Mouse (Mus musculus) lung, postnatal 0 days (tissue): ENCODE data around the gene Stxbp4.

Experiments
- CTCF ChIP-seq: IDR thresholded peaks from 2 replicates; pipeline ENCODE4 v1.5.1; 2016; ENCODE audit warnings: antibody characterized with exemption, mild to moderate bottlenecking
- EP300 ChIP-seq: IDR thresholded peaks from 2 replicates; pipeline ENCODE4 v1.6.1; 2016; ENCODE audit warnings: antibody characterized with exemption, mild to moderate bottlenecking, control low read depth

DNA sequence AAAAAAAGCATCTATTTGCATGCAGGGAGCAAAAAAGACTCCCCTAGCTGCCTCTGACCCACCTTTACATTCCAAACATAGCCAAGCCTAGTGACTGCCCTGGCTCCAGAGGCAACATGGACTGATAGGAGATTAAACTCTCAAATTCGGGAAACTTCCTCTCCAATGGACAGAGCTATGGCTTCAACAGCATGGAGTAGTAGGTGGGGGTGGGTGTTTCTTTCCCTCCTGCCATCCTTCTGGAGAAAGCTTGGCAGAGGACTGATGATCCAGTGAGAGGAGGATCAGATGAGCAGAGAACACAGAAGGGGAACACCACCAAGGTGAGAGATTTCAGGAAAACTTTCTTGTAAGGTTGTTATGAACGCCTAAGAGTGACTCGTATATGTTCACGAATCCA is 14.7 kb upstream of the Stxbp4 start:
- TF ChIP-seq CTCF (no peak), EP300 (no peak)
